Mouse (Mus musculus): ENCODE measurements around the gene Gpr87. TPM values are rescaled to one million over a fixed set of nuclear protein-coding genes. Genes with fewer than 3 reads are reported as not detected.
"Not testable (repeated sequence)": the region's sequence is repeated elsewhere in the genome, so short reads cannot be mapped to it uniquely, and the experiment has no call there.

Gpr87 gene
- polyA plus RNA-seq, 1 experiment from 2014 or later: not detected

- ATAC-seq (ENCODE audit: low read depth): no peak
- H3K27me3 ChIP-seq: no peaks in the 10 kb centered on the region
- no peaks in the 10 kb centered on the region for H3K36me3 ChIP-seq
- no peaks in the 10 kb centered on the region for H3K9me3 ChIP-seq (replicated peaks)
- DNase-seq: no peak
- no peak overlapping the region for H3K9ac ChIP-seq
- peaks cover 2% of the 10 kb centered on the region; the same call in 1 of the 2 replicates for H3K4me1 ChIP-seq (replicated peaks)
- H3K4me3 ChIP-seq (replicated peaks): no peak overlapping the region
- no peak overlapping the region for H3K27ac ChIP-seq
- 81% methylated on average over 5 of the region's 5 CpGs for WGBS (ENCODE audit: insufficient replicate concordance)
- H3K4me2 ChIP-seq: no peak overlapping the region
These were observed 37.9 kb downstream of the Gpr87 start for GRCm38 (mm10) chr3:59157048-59157447.

DNA sequence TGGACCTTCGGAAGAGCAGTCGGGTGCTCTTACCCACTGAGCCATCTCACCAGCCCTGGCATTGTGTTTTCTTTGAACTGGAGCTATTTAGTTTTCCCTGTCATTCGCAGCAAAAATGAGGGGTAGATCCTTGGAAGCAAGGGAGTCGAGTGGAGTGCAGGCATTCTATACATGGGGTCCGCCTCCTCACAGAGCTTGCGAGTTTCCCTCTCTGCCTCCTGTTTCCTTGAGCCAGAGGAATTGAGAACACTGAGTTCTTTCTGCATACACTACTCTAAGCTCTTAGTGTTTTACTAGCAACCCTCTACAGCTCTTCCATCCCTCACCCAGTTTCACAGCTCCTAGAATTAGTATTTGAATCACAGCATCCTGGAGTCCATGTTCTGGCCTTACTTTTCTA is 39.5 kb downstream of the Gpr87 start:
- no peaks in the 10 kb centered on the region for H3K27me3 ChIP-seq
- no peak overlapping the region for H3K27ac ChIP-seq
- H3K9ac ChIP-seq: no peak overlapping the region
- DNase-seq (no peak), ATAC-seq (ENCODE audit: low read depth) (no peak)
- no peaks in the 10 kb centered on the region for H3K36me3 ChIP-seq
- 79% methylated on average over 6 of the region's 6 CpGs for WGBS (ENCODE audit: insufficient replicate concordance)
- H3K4me2 ChIP-seq: no peak overlapping the region
- H3K4me3 ChIP-seq (replicated peaks): no peak overlapping the region
- no peaks in the 10 kb centered on the region for H3K9me3 ChIP-seq (replicated peaks)
- peaks cover 2% of the 10 kb centered on the region; the same call in 1 of the 2 replicates for H3K4me1 ChIP-seq (replicated peaks)

- Histone ChIP-seq H3K4me3 (replicated peaks) (no peak overlapping the region), H3K4me2 (no peak overlapping the region), H3K27ac (no peak overlapping the region), H3K9me3 (replicated peaks) (no peaks in the 10 kb centered on the region), H3K36me3 (no peaks in the 10 kb centered on the region), H3K4me1 (replicated peaks) (peaks cover 2% of the 10 kb centered on the region; the same call in 1 of the 2 replicates), H3K27me3 (no peaks in the 10 kb centered on the region), H3K9ac (no peak overlapping the region)
- WGBS (ENCODE audit: insufficient replicate concordance): 55% methylated on average over 2 of the region's 2 CpGs
- no peak for ATAC-seq (ENCODE audit: low read depth)
- DNase-seq: no peak
These were observed 40.0 kb downstream of the Gpr87 start for GRCm38 (mm10) chr3:59154888-59155287.

DNA sequence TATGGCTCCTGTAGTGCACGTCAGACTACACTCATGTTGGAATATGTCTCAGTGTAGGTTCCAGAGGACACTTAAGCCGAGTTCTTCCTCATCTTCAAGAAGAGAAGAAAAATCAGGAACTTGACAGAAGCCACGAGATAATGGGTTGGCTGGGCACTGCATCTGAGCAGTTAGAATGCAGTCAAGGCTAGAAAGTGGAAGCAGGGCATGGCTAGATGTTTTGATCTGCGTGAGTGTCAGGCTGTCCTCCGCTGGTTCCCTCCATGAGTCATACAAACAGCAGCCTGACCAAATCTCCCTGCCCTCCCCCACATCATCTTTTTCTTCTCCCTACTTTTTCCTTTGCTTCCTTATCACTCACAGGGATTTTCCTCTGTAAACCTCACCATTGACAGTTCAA is 41.5 kb downstream of the Gpr87 start, which contains the start of gene P2ry14:
Gene P2ry14, minus strand, starts transcription at position 195 of the 400 bp plus-strand sequence.
- no peak within 1 kb of the TSS for H3K9ac ChIP-seq
- H3K4me3 ChIP-seq (replicated peaks): no peak within 1 kb of the TSS
- 23% methylated on average over 5 of the region's 5 CpGs for WGBS (ENCODE audit: insufficient replicate concordance)
- no peaks in the 10 kb centered on the region for H3K9me3 ChIP-seq (replicated peaks)
- H3K4me2 ChIP-seq: no peak within 1 kb of the TSS
- ATAC-seq (ENCODE audit: low read depth) (no peak), DNase-seq (no peak)
- H3K36me3 ChIP-seq: no peaks in the 10 kb centered on the region
- no peak within 1 kb of the TSS for H3K27ac ChIP-seq
- H3K4me1 ChIP-seq (replicated peaks): peaks cover 7% of the 10 kb centered on the region; the same call in 1 of the 2 replicates
- no peaks in the 10 kb centered on the region for H3K27me3 ChIP-seq

DNA sequence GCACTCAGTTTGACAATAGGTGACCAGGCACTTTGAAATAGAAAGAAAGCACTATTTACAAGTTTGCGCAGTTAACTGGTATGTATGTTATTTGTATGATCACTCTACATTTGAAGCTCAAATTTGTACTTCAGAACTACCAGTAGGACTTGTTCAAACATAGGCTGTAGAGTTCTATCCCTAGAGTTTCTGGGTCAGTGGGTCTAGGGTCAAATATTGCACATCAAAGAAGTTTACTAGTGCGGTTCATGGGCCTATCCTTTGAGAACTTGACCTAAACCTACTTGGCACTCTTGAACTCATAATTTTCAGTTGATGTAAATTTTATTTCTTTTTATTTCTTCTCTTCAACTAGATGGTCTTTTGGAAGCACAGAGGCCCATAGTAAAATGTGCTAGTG is 44.3 kb downstream of the Gpr87 start:
- Histone ChIP-seq H3K4me2 (no peak overlapping the region), H3K27ac (no peak overlapping the region), H3K27me3 (no peaks in the 10 kb centered on the region), H3K4me1 (replicated peaks) (peaks cover 7% of the 10 kb centered on the region; the same call in 1 of the 2 replicates), H3K36me3 (no peaks in the 10 kb centered on the region), H3K4me3 (replicated peaks) (no peak overlapping the region), H3K9me3 (replicated peaks) (no peaks in the 10 kb centered on the region), H3K9ac (no peak overlapping the region)
- ATAC-seq (ENCODE audit: low read depth): no peak
- DNase-seq: no peak
- WGBS (ENCODE audit: insufficient replicate concordance): 81% methylated on average over 2 of the region's 2 CpGs

DNA sequence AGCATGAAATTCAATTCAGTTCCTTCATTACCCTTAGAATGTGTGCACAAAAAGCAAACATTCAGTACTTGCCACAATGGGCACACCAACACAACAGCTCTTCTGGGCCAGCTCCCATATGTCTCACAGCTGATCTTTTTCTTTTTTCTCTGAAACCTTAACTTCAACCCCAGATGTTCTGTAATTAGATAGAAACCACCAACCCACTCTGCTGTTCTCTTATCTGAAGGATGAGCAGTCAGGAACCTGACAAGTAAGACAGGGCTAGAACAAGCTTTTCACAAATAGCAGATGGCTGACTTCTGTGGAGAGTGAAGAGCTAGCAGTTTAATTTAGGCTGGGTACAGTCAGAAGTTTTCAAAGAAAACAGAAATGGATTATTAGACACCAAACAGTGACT is 45.3 kb downstream of the Gpr87 start:
- H3K27me3 ChIP-seq: no peaks in the 10 kb centered on the region
- DNase-seq: no peak
- ATAC-seq (ENCODE audit: low read depth): no peak
- H3K9ac ChIP-seq: no peak overlapping the region
- H3K4me3 ChIP-seq (replicated peaks): no peak overlapping the region
- no peaks in the 10 kb centered on the region for H3K36me3 ChIP-seq
- H3K4me1 ChIP-seq (replicated peaks): peaks cover 7% of the 10 kb centered on the region; the same call in 1 of the 2 replicates
- H3K4me2 ChIP-seq: no peak overlapping the region
- H3K9me3 ChIP-seq (replicated peaks): no peaks in the 10 kb centered on the region
- no peak overlapping the region for H3K27ac ChIP-seq

GRCm38 (mm10) chr3:59145194-59145593 is 49.7 kb downstream of the Gpr87 start:
- Histone ChIP-seq H3K9me3 (replicated peaks) (no peaks in the 10 kb centered on the region), H3K27me3 (no peaks in the 10 kb centered on the region), H3K4me1 (replicated peaks) (peaks cover 12% of the 10 kb centered on the region; the same call in 1 of the 2 replicates), H3K9ac (no peak overlapping the region), H3K27ac (no peak overlapping the region), H3K4me2 (no peak overlapping the region), H3K36me3 (no peaks in the 10 kb centered on the region), H3K4me3 (replicated peaks) (no peak overlapping the region)
- WGBS (ENCODE audit: insufficient replicate concordance): 62% methylated on average over 5 of the region's 5 CpGs
- DNase-seq: no peak
- ATAC-seq (ENCODE audit: low read depth): no peak

DNA sequence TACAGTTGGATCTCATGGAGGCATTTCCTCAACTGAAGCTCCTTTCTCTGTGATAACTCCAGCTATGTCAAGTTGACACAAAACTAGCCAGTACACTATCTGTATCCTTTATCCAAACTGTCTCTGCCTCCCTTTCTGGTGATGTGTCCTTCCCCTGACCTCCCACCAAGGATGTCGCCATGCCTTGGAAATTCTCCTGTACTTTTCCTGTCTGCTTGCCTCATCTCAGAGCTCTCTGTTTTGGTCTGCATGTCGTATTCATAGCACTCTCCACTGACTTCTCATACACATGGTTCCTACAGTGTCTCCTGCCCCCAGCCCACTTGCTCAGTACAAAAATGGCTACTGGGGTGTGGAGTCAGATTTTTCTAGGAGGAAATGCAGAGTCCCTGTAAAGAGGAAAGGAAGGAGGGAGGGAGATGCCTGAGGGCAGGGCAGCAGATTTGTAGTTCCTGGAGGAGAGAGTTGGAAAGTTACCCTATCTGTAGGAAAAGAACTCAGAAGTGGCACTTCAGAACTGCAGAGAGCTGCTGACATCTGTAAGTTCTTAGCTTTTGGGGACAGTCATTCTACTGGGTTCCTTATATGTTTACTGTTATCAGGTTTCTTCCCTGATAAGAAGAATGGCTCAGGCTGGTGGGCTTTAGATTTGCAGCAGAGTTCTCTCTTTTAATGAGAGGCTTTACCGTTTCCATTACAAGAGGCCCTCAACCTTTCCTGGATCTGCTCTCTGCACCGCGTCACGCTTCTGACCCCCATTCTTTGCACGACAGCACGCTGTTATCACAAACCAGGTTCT is 53.2 kb downstream of the Gpr87 start:
- ATAC-seq (ENCODE audit: low read depth) (no peak), DNase-seq (no peak)
- no peaks in the 10 kb centered on the region for H3K9me3 ChIP-seq (replicated peaks)
- H3K9ac ChIP-seq: no peak overlapping the region
- no peaks in the 10 kb centered on the region for H3K36me3 ChIP-seq
- no peak overlapping the region for H3K4me3 ChIP-seq (replicated peaks)
- 49% methylated on average over 8 of the region's 8 CpGs for WGBS (ENCODE audit: insufficient replicate concordance)
- H3K4me2 ChIP-seq: no peak overlapping the region
- peaks cover 8% of the 10 kb centered on the region; the same call in 1 of the 2 replicates for H3K4me1 ChIP-seq (replicated peaks)
- no peaks in the 10 kb centered on the region for H3K27me3 ChIP-seq
- peak overlapping the region; percentile 23; the same call in 1 of the 2 replicates for H3K27ac ChIP-seq

DNA sequence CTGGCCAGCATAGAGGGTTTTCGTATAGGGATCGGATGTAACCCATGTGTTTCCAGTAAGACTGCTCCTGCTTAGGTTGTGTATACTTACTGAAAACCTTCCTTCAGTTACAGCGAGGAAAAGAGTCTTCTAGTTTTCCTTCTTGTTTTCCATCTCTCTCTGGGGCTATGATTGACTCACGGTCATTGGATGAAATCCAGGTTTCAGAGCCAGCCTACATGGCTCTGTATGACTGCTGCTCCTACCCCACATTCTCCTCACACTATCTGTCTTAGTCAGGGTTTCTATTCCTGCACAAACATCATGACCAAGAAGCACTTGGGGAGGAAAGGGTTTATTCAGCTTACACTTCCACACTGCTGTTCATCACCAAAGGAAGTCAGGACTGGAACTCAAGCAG is 54.0 kb downstream of the Gpr87 start:
- H3K4me3 ChIP-seq (replicated peaks); ATAC-seq (ENCODE audit: low read depth); H3K27ac ChIP-seq; H3K27me3 ChIP-seq; DNase-seq; H3K4me2 ChIP-seq; H3K9ac ChIP-seq; H3K36me3 ChIP-seq; H3K9me3 ChIP-seq (replicated peaks); H3K4me1 ChIP-seq (replicated peaks): not testable (repeated sequence)
- 70% methylated on average over 4 of the region's 4 CpGs for whole genome bisulfite sequencing (ENCODE audit: insufficient replicate concordance)

GRCm38 (mm10) chr3:59140115-59140514 is 54.8 kb downstream of the Gpr87 start:
- DNase-seq: no peak
- Histone ChIP-seq H3K27ac (no peak overlapping the region), H3K36me3 (no peaks in the 10 kb centered on the region), H3K4me2 (no peak overlapping the region), H3K4me1 (replicated peaks) (peaks cover 8% of the 10 kb centered on the region; the same call in 1 of the 2 replicates), H3K9me3 (replicated peaks) (no peaks in the 10 kb centered on the region), H3K27me3 (no peaks in the 10 kb centered on the region), H3K9ac (no peak overlapping the region), H3K4me3 (replicated peaks) (no peak overlapping the region)
- 70% methylated on average over 2 of the region's 2 CpGs for WGBS (ENCODE audit: insufficient replicate concordance)
- ATAC-seq (ENCODE audit: low read depth): no peak

- ATAC-seq (ENCODE audit: low read depth): no peak
- DNase-seq: no peak
These were observed 55.3 kb downstream of the Gpr87 start for GRCm38 (mm10) chr3:59139651-59140051.

GRCm38 (mm10) chr3:59138946-59139468 is 55.9 kb downstream of the Gpr87 start:
- Histone ChIP-seq H3K4me1 (replicated peaks) (peaks cover 10% of the 10 kb centered on the region; the same call in 1 of the 2 replicates), H3K4me3 (replicated peaks) (no peak overlapping the region), H3K4me2 (no peak overlapping the region), H3K9me3 (replicated peaks) (no peaks in the 10 kb centered on the region), H3K9ac (no peak overlapping the region), H3K36me3 (no peaks in the 10 kb centered on the region), H3K27me3 (no peaks in the 10 kb centered on the region), H3K27ac (no peak overlapping the region)
- DNase-seq: no peak
- 72% methylated on average over 12 of the region's 12 CpGs for WGBS (ENCODE audit: insufficient replicate concordance)
- ATAC-seq (ENCODE audit: low read depth): 0 out of 2 replicates have a peak, but pooled peaks have one; percentile 7

More at GRCm38 (mm10) chr3:59139651-59140051, 55.3 kb downstream of the Gpr87 start:
- Histone ChIP-seq H3K27ac (no peak overlapping the region), H3K27me3 (no peaks in the 10 kb centered on the region), H3K4me1 (replicated peaks) (peaks cover 8% of the 10 kb centered on the region; the same call in 1 of the 2 replicates), H3K9me3 (replicated peaks) (no peaks in the 10 kb centered on the region), H3K36me3 (no peaks in the 10 kb centered on the region), H3K9ac (no peak overlapping the region), H3K4me3 (replicated peaks) (no peak overlapping the region), H3K4me2 (no peak overlapping the region)
